Mouse (Mus musculus) embryonic facial prominence, embryonic 13.5 days (tissue): ENCODE measurements at regions not wholly inside any gene's neighbourhood (a gene's known extent, or its start where the extent isn't known, plus 50 kb on each side); places are given as distances from the start of the nearest gene placed in this dataset.

Experiments used
- ATAC-seq: fragments of 200-750 bp; cut with Nextera tagmentation; 2 replicates; pipeline ENCODE4 v1.8.0; 2017; ENCODE audit warnings: low read depth; ENCODE audit not compliant: insufficient number of reproducible peaks, insufficient read depth, low FRiP score, low TSS enrichment
- H3K27ac ChIP-seq: fragments of 300-500 bp; sonication (generic); 2 replicates; pipeline ENCODE4 v1.5.1; 2015; ENCODE audit warnings: moderate library complexity, mild to moderate bottlenecking, inconsistent platforms
- H3K27me3 ChIP-seq: fragments of 300-500 bp; sonication (generic); 2 replicates; pipeline ENCODE4 v1.6.1; 2015; ENCODE audit warnings: mild to moderate bottlenecking, inconsistent platforms
- H3K36me3 ChIP-seq: fragments of 300-500 bp; sonication (generic); 2 replicates; pipeline ENCODE4 v1.6.1; 2015; ENCODE audit warnings: mild to moderate bottlenecking, inconsistent platforms
- H3K4me1 ChIP-seq: fragments of 300-500 bp; sonication (generic); 2 replicates; pipeline ENCODE4 v1.6.1; 2015; ENCODE audit warnings: inconsistent platforms
- H3K4me2 ChIP-seq: fragments of 300-500 bp; sonication (generic); 2 replicates; pipeline ENCODE4 v1.6.1; 2015; ENCODE audit warnings: moderate library complexity, mild to moderate bottlenecking, inconsistent platforms
- H3K4me3 ChIP-seq: fragments of 300-500 bp; sonication (generic); 2 replicates; pipeline ENCODE4 v1.5.1; 2015; ENCODE audit warnings: mild to moderate bottlenecking, inconsistent platforms
- H3K9ac ChIP-seq: fragments of 300-500 bp; sonication (generic); 2 replicates; pipeline ENCODE4 v1.6.1; 2015; ENCODE audit warnings: mild to moderate bottlenecking, inconsistent platforms
- H3K9me3 ChIP-seq: fragments of 300-500 bp; sonication (generic); 2 replicates; pipeline ENCODE4 v1.6.1; 2016; ENCODE audit warnings: inconsistent platforms
- WGBS: fragments of 180-500 bp; shearing (Covaris S2); methylation state at CpG from one replicate; pipeline ENCODE4 v1.1.7; 2015; ENCODE audit warnings: mixed read lengths; 5-methylcytosine and 5-hydroxymethylcytosine counted together

DNA sequence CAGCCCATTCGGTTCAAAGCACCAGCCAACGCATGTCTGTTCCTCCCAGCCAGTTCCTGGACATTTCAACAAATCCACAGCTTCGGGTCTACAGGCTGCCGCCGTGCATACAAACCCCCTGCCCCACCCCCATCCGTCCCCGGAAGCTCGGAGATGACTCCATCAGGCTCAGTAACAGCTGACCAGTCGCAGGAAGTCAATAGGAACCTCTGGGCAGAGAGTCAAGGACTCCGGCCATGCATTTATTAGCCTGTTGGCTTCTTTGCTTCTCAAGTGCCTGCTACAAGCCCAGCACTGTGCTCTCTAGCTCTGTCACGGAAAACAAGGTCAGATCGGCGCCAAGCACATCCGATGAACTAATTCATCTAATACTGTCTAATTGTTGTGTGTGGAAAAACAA lies 80.4 kb upstream of the Tmem132d start:
- Histone ChIP-seq H3K4me2 (no peak overlapping the region), H3K9me3 (no peaks in the 10 kb centered on the region), H3K27me3 (peaks cover 10% of the 10 kb centered on the region), H3K4me1 (no peaks in the 10 kb centered on the region), H3K27ac (no peak overlapping the region), H3K9ac (no peak overlapping the region), H3K36me3 (no peaks in the 10 kb centered on the region), H3K4me3 (no peak overlapping the region)
- ATAC-seq, result no peak
- WGBS, result 83% methylated on average over 14 of the region's 14 CpGs

DNA sequence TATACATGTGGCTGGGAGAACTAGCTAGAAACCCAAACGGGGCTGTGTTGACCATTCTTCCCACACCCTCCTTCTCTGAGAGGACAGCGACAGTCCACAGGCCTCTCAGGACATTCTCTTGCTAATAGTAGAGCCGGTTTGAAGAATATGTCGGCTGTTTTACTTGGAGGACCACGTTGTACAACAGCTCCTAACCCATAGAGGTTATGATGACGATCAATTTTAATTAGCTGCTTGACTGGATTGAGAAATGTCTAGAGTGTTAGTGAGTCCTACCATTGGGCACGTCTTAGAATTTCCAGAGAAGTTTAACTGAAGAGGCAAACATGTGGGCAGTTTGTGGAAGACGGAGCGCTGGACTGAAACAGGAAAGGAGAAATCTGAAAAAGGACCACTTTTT lies 79.7 kb upstream of the Tmem132d start:
- no peak overlapping the region for H3K27ac ChIP-seq
- peaks cover 8% of the 10 kb centered on the region for H3K27me3 ChIP-seq
- H3K4me1 ChIP-seq, result no peaks in the 10 kb centered on the region
- H3K9me3 ChIP-seq, result no peaks in the 10 kb centered on the region
- ATAC-seq, result no peak
- H3K9ac ChIP-seq, result no peak overlapping the region
- H3K4me3 ChIP-seq, result no peak overlapping the region
- WGBS, result 88% methylated on average over 9 of the region's 9 CpGs
- H3K4me2 ChIP-seq, result no peak overlapping the region
- no peaks in the 10 kb centered on the region for H3K36me3 ChIP-seq

- Histone ChIP-seq H3K4me2 (no peak overlapping the region), H3K9me3 (no peaks in the 10 kb centered on the region), H3K9ac (no peak overlapping the region), H3K36me3 (no peaks in the 10 kb centered on the region), H3K27me3 (no peaks in the 10 kb centered on the region), H3K4me1 (no peaks in the 10 kb centered on the region), H3K4me3 (no peak overlapping the region), H3K27ac (no peak overlapping the region)
- no peak for ATAC-seq
- 6% methylated on average over 4 of the region's 4 CpGs for WGBS
These were observed 71.6 kb upstream of the Tmem132d start for GRCm38 (mm10) chr5:128504502-128504901.

DNA sequence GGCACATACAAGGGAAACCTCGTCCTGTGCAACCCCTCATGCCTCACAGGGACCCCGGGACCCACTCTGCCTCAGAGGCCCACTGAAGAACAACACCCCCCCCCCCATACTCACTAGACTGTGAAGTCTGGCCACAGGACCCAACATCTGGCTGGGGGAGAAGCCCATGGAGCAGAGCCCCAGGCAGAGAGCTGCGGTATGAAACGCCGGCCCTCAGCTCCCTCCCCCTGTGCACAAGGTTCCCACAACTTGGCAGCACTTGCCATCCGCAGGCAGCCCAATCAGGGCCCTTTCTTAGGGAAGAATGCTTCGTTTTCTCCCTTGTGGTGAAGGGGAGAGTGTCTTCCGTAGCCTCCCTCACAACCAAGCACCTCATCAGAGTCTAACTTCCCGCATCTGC lies 66.6 kb upstream of the Tmem132d start:
- no peak for ATAC-seq
- Histone ChIP-seq H3K9me3 (no peaks in the 10 kb centered on the region), H3K4me3 (no peak overlapping the region), H3K27ac (no peak overlapping the region), H3K4me2 (no peak overlapping the region), H3K27me3 (no peaks in the 10 kb centered on the region), H3K9ac (no peak overlapping the region), H3K4me1 (no peaks in the 10 kb centered on the region), H3K36me3 (no peaks in the 10 kb centered on the region)
- WGBS, result 45% methylated on average over 9 of the region's 9 CpGs

DNA sequence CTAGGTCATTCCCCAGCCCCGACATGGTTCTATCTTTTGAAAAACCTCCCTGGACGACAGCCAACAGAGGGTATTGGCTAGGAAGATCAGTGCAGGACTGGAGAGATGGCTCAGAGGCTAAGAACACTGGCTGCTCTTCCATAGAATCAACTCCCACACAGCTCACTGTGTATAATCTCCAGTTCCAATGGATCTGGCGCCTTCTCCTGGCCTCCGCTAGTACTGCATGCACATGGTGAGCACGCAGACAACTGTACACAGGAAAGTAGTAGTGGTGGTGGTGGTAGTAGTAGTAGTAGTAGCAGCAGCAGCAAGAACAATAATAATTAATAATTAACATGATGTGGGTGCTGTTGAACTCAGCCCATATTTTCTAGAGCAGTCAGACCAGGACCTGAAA lies 66.2 kb upstream of the Tmem132d start:
- H3K9me3 ChIP-seq, result no peaks in the 10 kb centered on the region
- H3K4me3 ChIP-seq, result no peak overlapping the region
- no peak for ATAC-seq
- H3K4me2 ChIP-seq, result no peak overlapping the region
- H3K9ac ChIP-seq, result no peak overlapping the region
- no peaks in the 10 kb centered on the region for H3K27me3 ChIP-seq
- H3K27ac ChIP-seq, result no peak overlapping the region
- 53% methylated on average over 5 of the region's 5 CpGs for WGBS
- H3K36me3 ChIP-seq, result no peaks in the 10 kb centered on the region
- no peaks in the 10 kb centered on the region for H3K4me1 ChIP-seq

- Histone ChIP-seq H3K9me3 (peaks cover 7% of the 10 kb centered on the region), H3K27me3 (no peaks in the 10 kb centered on the region), H3K9ac (no peak overlapping the region), H3K4me2 (no peak overlapping the region), H3K4me1 (no peaks in the 10 kb centered on the region), H3K36me3 (no peaks in the 10 kb centered on the region), H3K4me3 (no peak overlapping the region), H3K27ac (no peak overlapping the region)
- whole genome bisulfite sequencing, result 84% methylated on average over 5 of the region's 5 CpGs
- no peak for ATAC-seq
These were observed 59.7 kb upstream of the Tmem132d start for GRCm38 (mm10) chr5:128492541-128492940.

DNA sequence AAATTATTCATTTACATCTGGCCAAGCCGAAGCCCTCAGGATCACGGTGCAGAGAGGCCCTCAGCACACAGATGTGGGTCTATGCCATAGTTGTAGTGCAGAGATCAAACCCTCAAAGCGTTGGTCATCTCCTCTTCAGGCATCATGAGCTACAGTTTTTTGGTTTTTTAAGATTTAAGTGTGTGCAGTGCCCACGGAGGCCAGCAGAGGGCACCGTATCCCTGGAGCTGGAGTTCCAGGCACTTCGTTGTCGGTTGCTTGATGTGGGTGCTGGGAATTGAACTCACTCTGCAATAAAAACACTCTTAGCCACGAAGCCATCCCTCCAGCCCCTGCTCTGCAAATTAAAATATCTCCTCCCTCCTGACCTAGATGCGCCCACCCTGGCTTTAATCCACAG lies 58.3 kb upstream of the Tmem132d start:
- H3K9ac ChIP-seq, result no peak overlapping the region
- no peak for ATAC-seq
- no peak overlapping the region for H3K4me2 ChIP-seq
- H3K4me3 ChIP-seq, result no peak overlapping the region
- H3K9me3 ChIP-seq, result peaks cover 7% of the 10 kb centered on the region
- no peaks in the 10 kb centered on the region for H3K27me3 ChIP-seq
- no peaks in the 10 kb centered on the region for H3K4me1 ChIP-seq
- WGBS, result 32% methylated on average over 9 of the region's 9 CpGs
- H3K36me3 ChIP-seq, result no peaks in the 10 kb centered on the region
- H3K27ac ChIP-seq, result no peak overlapping the region

GRCm38 (mm10) chr5:128488872-128489580 lies 56.1 kb upstream of the Tmem132d start:
- Histone ChIP-seq H3K27me3 (peaks cover 14% of the 10 kb centered on the region), H3K36me3 (no peaks in the 10 kb centered on the region), H3K4me3 (no peak overlapping the region), H3K9me3 (peaks cover 7% of the 10 kb centered on the region), H3K4me2 (no peak overlapping the region), H3K27ac (no peak overlapping the region), H3K4me1 (no peaks in the 10 kb centered on the region), H3K9ac (no peak overlapping the region)
- 77% methylated on average over 4 of the region's 4 CpGs for WGBS
- ATAC-seq, result no peak

DNA sequence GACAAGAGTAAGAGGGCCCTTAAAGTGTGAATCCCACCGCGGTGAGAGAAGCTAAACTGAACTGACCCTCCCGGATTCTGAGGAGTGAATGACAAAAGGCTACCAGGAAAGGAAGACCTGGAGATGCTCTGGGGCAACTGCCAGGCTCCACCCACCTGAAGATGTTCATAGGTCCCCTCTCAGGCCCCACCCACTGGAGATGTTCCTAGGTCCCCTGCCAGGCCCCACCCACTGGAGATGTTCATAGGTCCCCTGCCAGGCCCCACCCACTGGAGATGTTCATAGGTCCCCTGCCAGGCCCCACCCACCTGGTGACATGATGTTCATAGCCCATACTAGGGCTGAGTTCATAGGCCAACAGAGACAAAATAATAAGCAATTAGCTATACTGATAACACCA lies 54.5 kb upstream of the Tmem132d start:
- H3K9me3 ChIP-seq, result peaks cover 7% of the 10 kb centered on the region
- H3K27ac ChIP-seq, result no peak overlapping the region
- no peaks in the 10 kb centered on the region for H3K36me3 ChIP-seq
- H3K4me2 ChIP-seq, result no peak overlapping the region
- peaks cover 11% of the 10 kb centered on the region for H3K4me1 ChIP-seq
- peaks cover 29% of the 10 kb centered on the region for H3K27me3 ChIP-seq
- no peak overlapping the region for H3K9ac ChIP-seq
- no peak for ATAC-seq
- 68% methylated on average over 3 of the region's 3 CpGs for WGBS
- no peak overlapping the region for H3K4me3 ChIP-seq

DNA sequence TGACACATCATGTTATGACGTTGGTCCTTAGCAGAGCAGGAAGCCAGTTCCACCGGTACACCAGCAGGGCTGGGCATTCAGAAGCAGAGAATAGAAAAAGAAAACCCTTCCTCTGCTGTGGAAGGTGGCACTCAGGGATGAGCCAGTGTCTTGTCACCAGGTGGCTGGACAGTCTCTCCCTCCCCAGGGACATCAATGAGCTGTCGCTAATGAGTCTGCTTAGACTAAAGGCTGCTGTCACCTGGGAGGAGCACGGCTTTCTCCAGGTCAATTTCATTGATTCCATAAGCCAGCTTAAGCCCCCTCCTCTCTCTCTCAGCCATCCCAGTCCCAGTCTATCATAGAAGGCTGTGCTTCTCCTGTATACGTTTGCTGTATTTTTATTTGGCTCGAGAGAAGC lies 51.2 kb upstream of the Tmem132d start:
- peaks cover 11% of the 10 kb centered on the region for H3K4me1 ChIP-seq
- 32% methylated on average over 6 of the region's 6 CpGs for WGBS

GRCm38 (mm10) chr5:128483441-128483810 lies 50.5 kb upstream of the Tmem132d start:
- H3K4me3 ChIP-seq, result 0 out of 2 replicates have a peak overlapping the region, but pooled peaks have one; percentile 24
- H3K27ac ChIP-seq, result no peak overlapping the region
- peak overlapping the region; percentile 54 for H3K4me2 ChIP-seq
- no peaks in the 10 kb centered on the region for H3K36me3 ChIP-seq
- H3K4me1 ChIP-seq, result peaks cover 11% of the 10 kb centered on the region
- no peak for ATAC-seq
- 7% methylated on average over 13 of the region's 13 CpGs for WGBS
- no peaks in the 10 kb centered on the region for H3K9me3 ChIP-seq
- peaks cover 35% of the 10 kb centered on the region for H3K27me3 ChIP-seq
- H3K9ac ChIP-seq, result no peak overlapping the region

More for the DNA sequence above, 51.2 kb upstream of the Tmem132d start:
- no peak overlapping the region for H3K4me2 ChIP-seq
- peaks cover 3% of the 10 kb centered on the region for H3K9me3 ChIP-seq
- no peaks in the 10 kb centered on the region for H3K36me3 ChIP-seq
- ATAC-seq, result no peak
- H3K4me3 ChIP-seq, result no peak overlapping the region
- H3K27ac ChIP-seq, result no peak overlapping the region
- H3K9ac ChIP-seq, result no peak overlapping the region
- H3K27me3 ChIP-seq, result peaks cover 35% of the 10 kb centered on the region

- 4% methylated on average over 20 of the region's 20 CpGs for WGBS
- ATAC-seq, result no peak
- H3K27ac ChIP-seq, result no peak overlapping the region
- H3K9ac ChIP-seq, result no peak overlapping the region
- H3K4me2 ChIP-seq, result peak overlapping the region; percentile 54
- H3K9me3 ChIP-seq, result no peaks in the 10 kb centered on the region
- H3K27me3 ChIP-seq, result peaks cover 35% of the 10 kb centered on the region
- peaks cover 11% of the 10 kb centered on the region for H3K4me1 ChIP-seq
- peak overlapping the region; percentile 24 for H3K4me3 ChIP-seq
- H3K36me3 ChIP-seq, result no peaks in the 10 kb centered on the region
These were observed 50.0 kb upstream of the Tmem132d start for GRCm38 (mm10) chr5:128482617-128483440.
